ENCODE assay signal across 8 mouse cellular contexts in the genomic region with DNA sequence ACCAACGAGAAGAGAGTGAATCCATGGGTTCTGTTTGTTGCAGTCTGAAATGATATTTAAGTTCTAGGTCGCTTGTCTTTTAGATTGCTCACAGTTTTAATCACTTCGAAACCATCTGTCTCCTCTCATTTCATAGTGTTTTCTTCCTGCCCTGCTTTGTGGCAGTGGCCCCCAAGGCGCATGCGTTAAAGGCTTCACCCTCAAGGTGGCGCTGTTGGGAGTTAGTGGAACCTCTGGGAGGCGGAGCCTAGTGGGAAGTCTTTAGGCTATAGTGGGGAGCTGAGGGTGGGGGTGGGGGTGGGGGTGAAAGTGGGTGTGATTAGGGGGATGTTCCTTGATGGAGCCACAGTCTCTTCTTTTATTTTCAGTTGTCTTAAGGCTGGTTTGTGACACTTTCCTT.
A peak's percentile ranks its signal among the peaks of the same experiment; 100 is the strongest.
DNase-seq lines count a peak whose midpoint lies in the region; ATAC-seq and TF ChIP-seq lines count a peak whose summit lies in the region.

No protein-coding gene starts in this region.

- no peaks in the 10 kb centered on the region for H3K27me3 ChIP-seq in hindbrain, embryonic 11.5 days (ENCODE audit: control insufficient read depth, insufficient read depth, low read length)
- peaks cover 4% of the 10 kb centered on the region; the same call in 1 of the 2 replicates for H3K27me3 ChIP-seq in hindbrain, embryonic 12.5 days
- no peaks in the 10 kb centered on the region for H3K27me3 ChIP-seq in ES-Bruce4 (ENCODE audit: control insufficient read depth, insufficient read depth, low read length, poor library complexity, severe bottlenecking)
- no peaks in the 10 kb centered on the region for H3K27me3 ChIP-seq in liver, embryonic 13.5 days

- H3K9me3 ChIP-seq in hindbrain, embryonic 11.5 days (ENCODE audit: control insufficient read depth, low read length): no peaks in the 10 kb centered on the region
- no peaks in the 10 kb centered on the region for H3K9me3 ChIP-seq in hindbrain, embryonic 12.5 days (replicated peaks)
- H3K9me3 ChIP-seq in ES-Bruce4 (replicated peaks; ENCODE audit: control insufficient read depth, insufficient read depth, low read length, poor library complexity, severe bottlenecking): no peaks in the 10 kb centered on the region
- H3K9me3 ChIP-seq in liver, embryonic 13.5 days (replicated peaks): no peaks in the 10 kb centered on the region

- DNase-seq in hindbrain, embryonic 11.5 days (ENCODE audit: low spot score): peak; percentile 50
- DNase-seq in cerebellum, adult 9-10 months: peak; percentile 46
- DNase-seq in induced T-regulatory cell, adult 2 months (ENCODE audit: low read depth): peak; percentile 27
- DNase-seq in liver, embryonic 13.5 days: peak; percentile 4
- DNase-seq in thymus, postnatal 10 days (ENCODE audit: low spot score in 2 of 2): peak; percentile 4 to 6

- H3K4me1 ChIP-seq in hindbrain, embryonic 11.5 days (replicated peaks; ENCODE audit: control insufficient read depth, insufficient read depth, low read length): no peaks in the 10 kb centered on the region
- peaks cover 5% of the 10 kb centered on the region for H3K4me1 ChIP-seq in hindbrain, embryonic 12.5 days
- H3K4me1 ChIP-seq in ES-Bruce4 (ENCODE audit: control insufficient read depth, insufficient read depth, low read length): no peaks in the 10 kb centered on the region
- no peaks in the 10 kb centered on the region for H3K4me1 ChIP-seq in liver, embryonic 13.5 days (replicated peaks)

- ATAC-seq in hindbrain, embryonic 11.5 days (ENCODE audit: low FRiP score): no peak
- ATAC-seq in hindbrain, embryonic 12.5 days (ENCODE audit: low FRiP score): no peak
- ATAC-seq in liver, embryonic 13.5 days (ENCODE audit: low read depth): no peak
- ATAC-seq in megakaryocyte, adult 5-6 weeks (ENCODE audit: poor library complexity, severe bottlenecking): no peak

- H3K4me2 ChIP-seq in hindbrain, embryonic 11.5 days (replicated peaks; ENCODE audit: low read depth, low read length): no peak overlapping the region
- no peak overlapping the region for H3K4me2 ChIP-seq in hindbrain, embryonic 12.5 days (replicated peaks)
- no peak overlapping the region for H3K4me2 ChIP-seq in liver, embryonic 13.5 days

- TF ChIP-seq POLR2A in ES-Bruce4 (IDR thresholded peaks at IDR 0.05; ENCODE audit: insufficient read depth, low read length): no peak

- H3K9ac ChIP-seq in hindbrain, embryonic 11.5 days (ENCODE audit: low read depth, low read length): no peak overlapping the region
- no peak overlapping the region for H3K9ac ChIP-seq in hindbrain, embryonic 12.5 days
- H3K9ac ChIP-seq in ES-Bruce4 (ENCODE audit: low read depth, poor library complexity, severe bottlenecking): no peak overlapping the region
- H3K9ac ChIP-seq in liver, embryonic 13.5 days: no peak overlapping the region

- no peak overlapping the region for H3K27ac ChIP-seq in hindbrain, embryonic 11.5 days (ENCODE audit: low read depth, low read length)
- no peak overlapping the region for H3K27ac ChIP-seq in hindbrain, embryonic 12.5 days
- H3K27ac ChIP-seq in ES-Bruce4 (ENCODE audit: insufficient read depth, low read length): no peak overlapping the region
- H3K27ac ChIP-seq in liver, embryonic 13.5 days: no peak overlapping the region

- H3K4me3 ChIP-seq in hindbrain, embryonic 11.5 days (ENCODE audit: low read depth, low read length): no peak overlapping the region
- H3K4me3 ChIP-seq in hindbrain, embryonic 12.5 days: no peak overlapping the region
- H3K4me3 ChIP-seq in ES-Bruce4 (ENCODE audit: low read depth, low read length): no peak overlapping the region
- H3K4me3 ChIP-seq in liver, embryonic 13.5 days (replicated peaks): no peak overlapping the region

- 49% methylated on average over 7 of the region's 7 CpGs for WGBS in hindbrain, embryonic 11.5 days
- WGBS in hindbrain, embryonic 12.5 days: 53% methylated on average over 7 of the region's 7 CpGs
- WGBS in liver, embryonic 13.5 days (ENCODE audit: insufficient replicate concordance): 35% methylated on average over 7 of the region's 7 CpGs

- peak; percentile 59 for TF ChIP-seq CTCF in ES-Bruce4 (IDR thresholded peaks at IDR 0.05; ENCODE audit: low read depth, low read length)

- no peak for TF ChIP-seq EP300 in ES-Bruce4 (IDR thresholded peaks at IDR 0.05; ENCODE audit: insufficient read depth, low read depth, low read length)

- H3K36me3 ChIP-seq in hindbrain, embryonic 11.5 days (ENCODE audit: control insufficient read depth, insufficient read depth, low read length): no peaks in the 10 kb centered on the region
- no peaks in the 10 kb centered on the region for H3K36me3 ChIP-seq in hindbrain, embryonic 12.5 days
- no peaks in the 10 kb centered on the region for H3K36me3 ChIP-seq in ES-Bruce4 (ENCODE audit: control insufficient read depth, insufficient read depth, low read length, poor library complexity, severe bottlenecking)
- H3K36me3 ChIP-seq in liver, embryonic 13.5 days: no peaks in the 10 kb centered on the region
